Mouse (Mus musculus) heart, adult 8-10 months (tissue): ENCODE data around the gene Amdhd2. TPM values are rescaled to one million over a fixed set of nuclear protein-coding genes. Genes with fewer than 3 reads are reported as not detected.

Experiments
- total RNA-seq, 4 experiments: library from RNA; stranded (reverse); gene quantifications; 2 replicates each; pipeline ENCODE4 v1.2.4; 2022

The Amdhd2 gene
- total RNA-seq, 4 experiments from 2014 or later: 9.4 to 12.4 (median 10.8) TPM

Other genes starting within 250 kb of the Amdhd2 start
- gene Dcpp3, start 246.3 kb downstream of the Amdhd2 start, total RNA-seq: not detected
- gene Sbp, start 222.1 kb downstream of the Amdhd2 start, total RNA-seq: not detected
- gene Sbpl, start 208.5 kb downstream of the Amdhd2 start, total RNA-seq: not detected
- gene Prss30, start 183.2 kb downstream of the Amdhd2 start, total RNA-seq: not detected
- not detected for gene Prss22, start 165.7 kb downstream of the Amdhd2 start, total RNA-seq
- gene Prss27, start 125.6 kb downstream of the Amdhd2 start, total RNA-seq: not detected
- 1 to 10 TPM; 6.8 to 8.6 (median 7.9) TPM for gene Kctd5, start 90.3 kb downstream of the Amdhd2 start, total RNA-seq
- 10 to 100 TPM; 38.3 to 46.0 (median 45.0) TPM for gene Pdpk1, start 12.8 kb downstream of the Amdhd2 start, total RNA-seq
- 100 to 1,000 TPM; 224 to 240 (median 231) TPM for gene Atp6v0c, start 5.9 kb upstream of the Amdhd2 start, total RNA-seq
- gene Tbc1d24, start 41.8 kb upstream of the Amdhd2 start, total RNA-seq: 10 to 100 TPM; 11.5 to 14.5 (median 12.6) TPM
- 1 to 10 TPM in 2 of 4 experiments, under 1 TPM in 2; 0.66 to 1.5 (median 0.89) TPM for gene Ntn3, start 45.8 kb upstream of the Amdhd2 start, total RNA-seq
- 1 to 10 TPM; 1.7 to 2.9 (median 2.5) TPM for gene Tedc2, start 57.1 kb upstream of the Amdhd2 start, total RNA-seq
- under 1 TPM; 0.22 to 0.66 (median 0.40) TPM for gene Ccnf, start 87.7 kb upstream of the Amdhd2 start, total RNA-seq
- gene Abca17, start 187.3 kb upstream of the Amdhd2 start, total RNA-seq: under 1 TPM in 1 of 4 experiments, not detected in 3; 0.06 TPM
- 10 to 100 TPM; 11.4 to 13.4 (median 13.2) TPM for gene Abca3, start 188.2 kb upstream of the Amdhd2 start, total RNA-seq